Mouse (Mus musculus): ENCODE data around the gene Hdac4.
A peak's percentile ranks its signal among the peaks of the same experiment; 100 is the strongest.

The Hdac4 gene

GRCm38 (mm10) chr1:91968710-91969379 lies 226.7 kb downstream of the Hdac4 start:
- peak; percentile 78 to 80 for DNase-seq (ENCODE audit: low spot score in 2 of 2)

DNA sequence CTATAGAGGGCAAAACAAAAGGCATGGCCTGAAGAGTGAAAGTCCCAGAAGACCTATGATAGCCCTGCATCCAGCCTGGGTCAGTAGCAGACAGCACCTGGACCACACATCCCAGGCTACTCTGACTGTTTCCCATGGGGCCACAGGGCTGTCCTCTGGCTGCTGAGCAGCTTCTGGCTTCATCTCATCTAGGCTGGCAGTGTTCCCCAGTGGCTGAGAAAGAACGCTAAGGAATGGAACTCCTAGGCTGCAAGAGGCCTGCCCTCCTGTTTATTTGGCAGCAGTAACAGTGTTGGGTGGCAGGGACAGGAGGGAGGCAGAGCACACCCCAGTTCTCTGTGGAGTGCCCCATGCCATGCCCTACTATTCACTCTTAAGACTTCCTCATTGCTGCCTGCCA lies 228.5 kb downstream of the Hdac4 start:
- peak in 1 of 2 experiments; percentile 29 for DNase-seq (ENCODE audit: low spot score in 2 of 2)

DNA sequence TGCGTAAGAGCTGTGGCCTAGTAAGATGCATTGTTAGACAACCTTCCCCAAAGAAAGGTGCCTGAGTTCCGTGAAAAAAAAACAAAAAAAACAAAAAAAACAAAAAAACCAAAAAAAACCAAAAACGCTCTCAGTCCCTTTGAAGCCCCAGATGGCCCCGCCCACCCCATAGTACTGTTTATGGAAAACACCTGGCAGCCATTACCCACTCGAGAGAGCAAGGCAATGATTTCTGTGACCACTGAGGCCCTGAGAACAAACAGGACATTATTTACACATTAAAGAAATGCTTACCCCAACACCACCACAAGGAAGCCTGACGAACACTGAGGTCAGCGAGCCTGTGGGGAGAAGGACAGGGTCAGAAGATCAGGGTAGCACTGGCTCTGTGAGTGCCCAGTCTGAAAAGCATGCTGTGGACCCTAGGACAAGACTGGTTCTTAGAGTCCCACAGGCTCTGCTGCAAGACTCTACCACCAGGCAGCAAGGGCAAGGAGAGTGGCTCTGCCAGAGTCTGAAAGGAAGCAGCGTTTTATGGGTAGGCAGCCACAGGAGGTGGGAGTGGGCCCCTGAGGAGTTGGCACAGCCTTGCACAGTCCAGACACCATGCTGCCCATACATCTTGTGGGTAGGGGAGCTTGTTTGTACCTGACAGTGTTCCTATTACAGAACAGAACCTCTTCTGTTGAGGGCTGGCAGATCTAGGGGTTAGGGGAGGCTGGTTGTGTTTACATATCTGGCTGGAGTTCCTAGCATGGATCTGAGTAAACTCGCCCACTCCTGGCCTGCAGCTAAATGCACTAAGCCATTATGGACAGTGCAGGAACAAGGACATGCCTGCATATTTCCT lies 230.8 kb downstream of the Hdac4 start:
- no peak for DNase-seq (ENCODE audit: low spot score in 2 of 2)

- DNase-seq (ENCODE audit: low spot score in 2 of 2) = peak in 1 of 2 experiments; percentile 35
Measured at GRCm38 (mm10) chr1:91962256-91962655, 233.2 kb downstream of the Hdac4 start.

DNA sequence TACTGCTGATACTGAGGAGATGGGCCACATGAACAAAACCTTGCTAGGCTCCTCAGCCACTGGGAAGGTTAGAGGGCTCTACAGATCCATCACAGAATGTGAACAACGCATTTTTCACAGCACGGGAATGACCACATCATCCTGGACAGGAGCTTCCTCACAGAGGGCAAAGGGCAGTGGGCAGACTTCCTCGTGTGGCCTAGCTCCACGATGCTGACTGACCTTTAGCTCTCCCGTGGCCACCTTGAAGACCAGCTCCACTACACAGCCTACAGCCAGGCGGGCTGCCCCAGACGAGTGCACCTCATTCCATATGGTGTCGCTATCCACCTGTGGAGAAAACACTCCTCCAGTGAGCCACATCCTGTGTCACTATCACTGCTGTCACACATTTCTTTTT lies 234.3 kb downstream of the Hdac4 start:
- no peak for DNase-seq (ENCODE audit: low spot score in 2 of 2)

- peak in 1 of 2 experiments; percentile 44 for DNase-seq (ENCODE audit: low spot score in 2 of 2)
Measured at GRCm38 (mm10) chr1:91959891-91960290, 235.6 kb downstream of the Hdac4 start.

DNA sequence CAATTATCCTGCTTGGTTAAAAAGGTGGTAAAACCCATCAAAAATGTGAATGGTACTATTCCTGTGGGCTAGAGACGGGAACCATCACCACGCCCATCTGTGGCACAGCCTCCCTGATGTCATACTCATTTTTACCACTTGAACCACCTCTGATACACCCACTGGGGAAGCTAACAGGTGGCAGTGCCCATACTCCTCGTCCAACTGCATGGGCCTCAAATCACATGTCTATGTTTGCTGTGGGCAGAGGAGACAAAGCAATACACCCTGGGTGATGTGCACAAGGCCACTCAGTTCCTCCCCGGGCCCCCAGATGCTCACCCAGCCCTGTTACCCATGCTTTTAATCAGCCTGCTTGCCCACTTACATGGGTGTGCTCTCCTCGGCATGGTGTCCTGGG lies 236.5 kb downstream of the Hdac4 start:
- no peak for DNase-seq (ENCODE audit: low spot score in 2 of 2)

DNA sequence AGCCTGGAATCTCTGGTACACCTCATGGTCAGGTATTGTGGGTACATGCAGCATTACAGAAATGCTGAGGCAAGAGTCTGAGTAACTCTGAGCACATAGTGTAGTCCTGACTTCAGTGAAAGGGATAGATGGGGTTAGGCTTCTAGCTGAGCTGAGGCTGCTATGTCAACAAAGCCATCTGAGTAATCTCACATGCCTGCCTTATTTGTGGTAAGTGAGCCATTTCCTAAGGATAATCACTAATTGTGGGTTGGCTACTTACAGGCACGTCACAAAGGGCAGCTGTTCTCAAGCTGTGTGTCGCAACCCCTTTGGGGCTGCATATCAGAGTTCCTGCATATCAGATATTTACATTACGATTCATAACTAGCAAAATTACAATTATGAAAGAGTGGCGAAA lies 239.3 kb downstream of the Hdac4 start:
- DNase-seq (ENCODE audit: low spot score in 2 of 2) = no peak

DNA sequence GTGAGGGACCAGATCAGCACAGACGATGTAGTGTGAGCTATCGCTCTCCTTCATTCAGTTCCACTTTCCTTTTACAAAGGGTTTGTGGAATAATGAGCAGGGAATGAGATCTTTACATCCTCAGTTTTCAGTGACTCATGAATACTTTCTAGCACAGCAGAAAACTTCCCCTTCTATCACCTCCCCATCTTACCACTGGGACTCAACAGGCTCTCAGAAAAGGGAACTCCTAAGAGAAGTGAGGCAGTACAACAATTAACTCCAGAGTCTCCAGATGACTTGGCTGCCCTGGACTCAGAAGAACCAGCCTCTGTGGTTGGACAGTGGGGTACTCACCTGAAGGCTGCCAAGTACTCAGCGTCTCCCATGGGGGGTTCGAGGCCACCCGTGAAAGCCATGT lies 240.5 kb downstream of the Hdac4 start:
- no peak for DNase-seq (ENCODE audit: low spot score in 2 of 2)

DNA sequence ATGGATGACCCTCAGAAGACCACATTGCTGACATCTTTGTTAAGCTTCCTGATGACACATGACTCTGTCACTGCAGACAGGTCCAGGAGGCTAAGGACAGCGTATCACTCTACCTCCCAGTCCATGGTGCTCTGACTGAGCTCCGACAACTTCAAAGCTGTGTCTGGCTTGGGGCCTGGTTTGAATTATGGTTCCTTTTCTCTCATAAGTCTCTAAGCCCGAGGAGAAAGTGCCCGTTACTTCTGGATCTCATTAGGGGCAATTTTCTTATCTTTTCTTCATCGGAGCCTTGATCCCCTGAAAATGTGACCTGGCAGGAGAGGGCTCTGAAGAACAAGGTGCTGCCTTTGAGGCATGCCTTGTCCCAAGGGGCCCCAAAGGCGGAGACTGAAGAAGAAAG lies 242.6 kb downstream of the Hdac4 start:
- DNase-seq (ENCODE audit: low spot score in 2 of 2) = no peak

- DNase-seq (ENCODE audit: low spot score in 2 of 2) = no peak
Measured at GRCm38 (mm10) chr1:91947441-91947840, 248.1 kb downstream of the Hdac4 start.

DNA sequence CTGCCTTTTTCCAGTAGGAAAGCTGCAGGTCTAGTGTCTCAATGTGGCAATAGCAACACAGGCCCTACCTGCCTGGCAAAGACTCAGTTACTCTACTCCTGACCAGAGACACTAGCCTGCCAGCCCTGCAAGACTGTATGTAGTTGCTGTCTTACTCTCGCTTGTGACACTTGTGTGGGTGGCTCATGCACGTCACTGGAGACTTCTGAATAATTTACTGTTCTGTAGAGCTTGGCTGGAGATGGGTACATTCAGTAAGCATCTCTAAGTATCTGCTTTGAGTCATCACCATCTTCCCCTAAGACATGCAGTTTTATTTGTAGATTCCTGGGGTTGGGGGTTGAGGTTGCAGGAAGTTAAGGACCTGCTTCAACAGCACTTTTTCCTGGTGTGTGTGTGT lies 252.9 kb downstream of the Hdac4 start:
- peak; percentile 63 to 84 for DNase-seq (ENCODE audit: low spot score in 2 of 2)

DNA sequence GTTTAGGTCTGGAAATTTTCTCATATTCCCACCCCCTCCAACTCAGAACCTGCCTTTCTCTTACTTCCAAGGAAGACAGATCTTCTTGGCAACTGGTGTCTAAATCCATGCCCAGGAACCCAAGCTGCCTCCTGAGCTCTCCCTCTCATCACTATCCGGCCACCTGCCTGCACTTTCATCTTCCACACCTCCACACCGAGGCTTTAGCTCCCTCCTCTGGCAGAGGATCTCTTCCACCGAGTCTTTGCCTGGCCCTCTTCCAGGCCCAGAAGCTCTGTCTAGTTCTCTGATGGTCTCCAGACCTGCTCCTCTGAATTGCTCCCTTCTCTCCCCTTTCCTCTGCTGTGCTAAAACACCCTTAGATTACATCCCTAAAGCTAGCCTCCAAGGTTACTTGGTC lies 253.5 kb downstream of the Hdac4 start:
- peak; percentile 39 to 41 for DNase-seq (ENCODE audit: low spot score in 2 of 2)

DNA sequence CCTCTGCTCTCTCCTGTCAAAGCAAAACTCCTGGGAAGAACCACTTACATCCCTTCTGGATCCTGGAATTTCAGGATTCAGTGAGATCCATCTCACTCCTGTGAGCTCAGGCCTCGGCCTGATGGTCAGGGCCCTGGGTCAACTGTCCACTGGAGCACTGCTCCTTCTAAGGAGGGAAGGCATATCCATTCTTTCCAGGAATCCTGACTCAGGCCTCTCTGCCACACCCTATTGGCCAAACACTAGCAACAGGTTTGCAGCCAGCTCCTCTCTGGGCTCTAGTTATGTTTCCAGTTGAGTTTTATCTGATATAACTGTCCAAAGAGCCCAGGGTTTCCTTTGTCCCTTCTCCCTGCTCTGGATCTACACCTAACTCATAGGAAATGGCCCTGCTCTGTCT lies 254.4 kb downstream of the Hdac4 start:
- no peak for DNase-seq (ENCODE audit: low spot score in 2 of 2)

DNA sequence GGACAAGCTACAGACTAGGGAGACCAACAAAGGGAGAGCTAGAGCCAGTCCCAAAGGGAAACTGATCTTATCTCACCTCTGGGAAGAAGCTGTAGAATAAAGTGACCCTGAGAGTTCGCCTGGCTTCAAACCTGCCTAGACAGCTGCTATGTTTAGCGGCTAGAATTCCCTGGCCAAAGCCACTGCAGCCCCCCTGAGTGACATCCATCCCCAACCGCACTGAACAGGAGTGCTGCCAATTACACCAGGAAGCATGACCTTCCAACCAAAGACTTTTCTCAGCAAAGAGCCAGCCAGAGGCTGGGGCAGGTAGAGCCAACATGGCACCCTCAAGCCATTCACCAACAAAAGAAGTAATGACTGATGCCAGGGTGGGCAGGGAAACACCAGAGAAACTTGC lies 260.3 kb downstream of the Hdac4 start:
- DNase-seq (ENCODE audit: low spot score in 2 of 2) = no peak

- no peak for DNase-seq (ENCODE audit: low spot score in 2 of 2)
Measured at GRCm38 (mm10) chr1:91933681-91934080, 261.8 kb downstream of the Hdac4 start.

DNA sequence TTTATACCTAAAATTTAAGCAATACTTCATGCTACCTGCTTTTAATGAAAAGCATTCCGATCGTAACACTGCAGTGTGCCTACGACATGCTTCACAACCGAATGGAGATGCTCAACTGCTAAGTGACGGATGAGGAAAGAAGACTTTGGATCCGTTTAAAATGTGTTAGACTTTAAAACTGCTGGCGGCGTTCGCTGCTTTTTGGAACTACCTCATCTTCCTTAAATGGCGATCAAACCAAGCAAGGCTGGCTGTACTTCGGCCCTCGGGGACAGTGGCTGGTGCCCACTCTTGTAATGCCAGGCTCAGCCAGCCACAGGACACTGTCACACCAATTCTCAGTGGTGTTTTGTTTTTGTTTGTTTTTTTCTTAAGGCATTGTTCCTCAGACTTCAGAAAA lies 263.3 kb downstream of the Hdac4 start:
- DNase-seq (ENCODE audit: low spot score in 2 of 2) = no peak

- no peak for DNase-seq (ENCODE audit: low spot score in 2 of 2)
Measured at GRCm38 (mm10) chr1:91931786-91932185, 263.7 kb downstream of the Hdac4 start.

GRCm38 (mm10) chr1:91931196-91931595 lies 264.3 kb downstream of the Hdac4 start:
- DNase-seq (ENCODE audit: low spot score in 2 of 2) = no peak

DNA sequence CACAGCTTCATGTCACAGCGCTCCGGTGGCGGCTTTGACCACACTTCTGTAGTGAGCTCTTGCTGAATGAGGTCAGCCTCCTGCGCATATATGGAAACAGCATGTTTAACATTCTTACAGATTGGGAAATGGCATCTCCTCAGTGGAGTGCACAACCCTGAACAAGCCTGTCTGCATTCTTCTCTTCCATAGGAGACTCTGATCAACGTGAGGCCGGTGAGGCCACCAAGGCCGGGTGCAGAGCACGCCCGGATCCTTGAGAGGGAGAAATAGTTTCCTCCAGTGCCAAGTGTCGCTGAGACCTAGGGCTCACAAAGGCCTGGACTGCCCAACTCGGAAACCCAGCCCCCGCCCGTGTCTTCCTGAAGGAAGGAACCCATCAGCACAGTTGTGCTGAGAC lies 266.4 kb downstream of the Hdac4 start:
- no peak for DNase-seq (ENCODE audit: low spot score in 2 of 2)

- no peak for DNase-seq (ENCODE audit: low spot score in 2 of 2)
Measured at GRCm38 (mm10) chr1:91927536-91928315, 267.8 kb downstream of the Hdac4 start.

GRCm38 (mm10) chr1:91923567-91923966 lies 271.9 kb downstream of the Hdac4 start:
- DNase-seq (ENCODE audit: low spot score in 2 of 2) = no peak
